Comparison of ENCODE assay signal across 28 mouse cellular contexts in genomic region chr16:71062754-71063153, GRCm38 (mm10).
DNase-seq lines count a peak whose midpoint lies in the region; ATAC-seq and TF ChIP-seq lines count a peak whose summit lies in the region.
"Had no signal": no experiment of that assay in that cellular context is flagged by ENCODE, and none has a peak within 500 bp of the region (broad histone marks: within the 10 kb centered on the region; RNA-seq: fewer than 3 reads in every experiment).

No protein-coding gene starts in this region.

- no peak overlapping the region for H3K27ac ChIP-seq in forebrain, embryonic 12.5 days
- H3K27ac ChIP-seq in forebrain, embryonic 15.5 days (replicated peaks), result no peak overlapping the region
- H3K27ac ChIP-seq in neural tube, embryonic 13.5 days (replicated peaks), result peak overlapping the region; percentile 42; the same call in 1 of the 2 replicates
- no peak overlapping the region for H3K27ac ChIP-seq in forebrain, postnatal 0 days (ENCODE audit: low read depth, low read length)
- H3K27ac ChIP-seq: embryonic facial prominence, embryonic 13.5 days; heart, embryonic 13.5 days; hindbrain, embryonic 12.5 days; layer of hippocampus, adult 2 months; limb, embryonic 13.5 days; liver, embryonic 12.5 days had no signal

- no peaks in the 10 kb centered on the region for H3K36me3 ChIP-seq in forebrain, embryonic 12.5 days (replicated peaks)
- no peaks in the 10 kb centered on the region for H3K36me3 ChIP-seq in forebrain, embryonic 15.5 days
- no peaks in the 10 kb centered on the region for H3K36me3 ChIP-seq in neural tube, embryonic 13.5 days
- H3K36me3 ChIP-seq in forebrain, postnatal 0 days (ENCODE audit: insufficient read depth), result no peaks in the 10 kb centered on the region
- H3K36me3 ChIP-seq: embryonic facial prominence, embryonic 13.5 days; heart, embryonic 13.5 days; hindbrain, embryonic 12.5 days; limb, embryonic 13.5 days; liver, embryonic 12.5 days had no signal

- no peak for DNase-seq in neural tube, embryonic 10.5 days (ENCODE audit: extremely low spot score, low spot score)
- DNase-seq in forebrain, postnatal 0 days, result no peak
- no peak for DNase-seq in kidney, adult 8-10 months
- no peak for DNase-seq in left cerebral cortex, adult 8-10 months (ENCODE audit: low spot score in 2 of 2)
- DNase-seq: adrenal gland, adult 8-10 months; cerebellum, adult 2 months; cerebellum, postnatal 36 days; gastrocnemius, postnatal 14 days; heart, adult 18-20 months; heart, postnatal 14 days; kidney, adult 11 months; kidney, postnatal 14 days; lung, adult 18-20 months; lung, postnatal 10 days; right cerebral cortex, adult 18-20 months; right cerebral cortex, postnatal 4 days; thymus, postnatal 14 days had no signal

- H3K4me3 ChIP-seq in forebrain, embryonic 12.5 days (replicated peaks), result no peak overlapping the region
- H3K4me3 ChIP-seq in forebrain, embryonic 15.5 days, result no peak overlapping the region
- H3K4me3 ChIP-seq in neural tube, embryonic 13.5 days, result no peak overlapping the region
- H3K4me3 ChIP-seq in forebrain, postnatal 0 days (ENCODE audit: low read depth, low read length), result no peak overlapping the region
- H3K4me3 ChIP-seq: embryonic facial prominence, embryonic 13.5 days; heart, embryonic 13.5 days; hindbrain, embryonic 12.5 days; layer of hippocampus, adult 2 months; limb, embryonic 13.5 days; liver, embryonic 12.5 days had no signal

- H3K4me2 ChIP-seq in forebrain, embryonic 12.5 days, result no peak overlapping the region
- H3K4me2 ChIP-seq in forebrain, embryonic 15.5 days (replicated peaks), result no peak overlapping the region
- no peak overlapping the region for H3K4me2 ChIP-seq in neural tube, embryonic 13.5 days
- H3K4me2 ChIP-seq in forebrain, postnatal 0 days (ENCODE audit: low read depth), result no peak overlapping the region
- H3K4me2 ChIP-seq: embryonic facial prominence, embryonic 13.5 days; heart, embryonic 13.5 days; hindbrain, embryonic 12.5 days; limb, embryonic 13.5 days; liver, embryonic 12.5 days; midbrain, embryonic 11.5 days had no signal

- H3K27me3 ChIP-seq in forebrain, embryonic 12.5 days, result no peaks in the 10 kb centered on the region
- H3K27me3 ChIP-seq in forebrain, embryonic 15.5 days, result no peaks in the 10 kb centered on the region
- H3K27me3 ChIP-seq in neural tube, embryonic 13.5 days, result no peaks in the 10 kb centered on the region
- no peaks in the 10 kb centered on the region for H3K27me3 ChIP-seq in forebrain, postnatal 0 days (ENCODE audit: insufficient read depth, low read length)
- H3K27me3 ChIP-seq: embryonic facial prominence, embryonic 13.5 days; heart, embryonic 13.5 days; hindbrain, embryonic 12.5 days; limb, embryonic 13.5 days; liver, embryonic 12.5 days; Patski had no signal

- no peaks in the 10 kb centered on the region for H3K4me1 ChIP-seq in forebrain, embryonic 12.5 days
- H3K4me1 ChIP-seq in forebrain, embryonic 15.5 days, result peaks cover 5% of the 10 kb centered on the region; the same call in 1 of the 2 replicates
- H3K4me1 ChIP-seq in neural tube, embryonic 13.5 days (replicated peaks), result peaks cover 13% of the 10 kb centered on the region; the same call in 1 of the 2 replicates
- H3K4me1 ChIP-seq in forebrain, postnatal 0 days (ENCODE audit: insufficient read depth), result no peaks in the 10 kb centered on the region
- H3K4me1 ChIP-seq: heart, embryonic 13.5 days; hindbrain, embryonic 12.5 days; liver, embryonic 12.5 days had no signal

- WGBS in forebrain, embryonic 12.5 days, result 58% methylated on average over 3 of the region's 3 CpGs
- WGBS in forebrain, embryonic 15.5 days, result 60% methylated on average over 3 of the region's 3 CpGs
- 58% methylated on average over 3 of the region's 3 CpGs for WGBS in neural tube, embryonic 13.5 days
- WGBS in forebrain, postnatal 0 days, result 43% methylated on average over 3 of the region's 3 CpGs

- no peaks in the 10 kb centered on the region for H3K9me3 ChIP-seq in forebrain, embryonic 12.5 days
- H3K9me3 ChIP-seq in forebrain, embryonic 15.5 days, result no peaks in the 10 kb centered on the region
- no peaks in the 10 kb centered on the region for H3K9me3 ChIP-seq in neural tube, embryonic 13.5 days
- no peaks in the 10 kb centered on the region for H3K9me3 ChIP-seq in forebrain, postnatal 0 days (ENCODE audit: low read length)
- H3K9me3 ChIP-seq: embryonic facial prominence, embryonic 13.5 days; heart, embryonic 13.5 days; hindbrain, embryonic 12.5 days; limb, embryonic 13.5 days; liver, embryonic 12.5 days had no signal

- no peak for TF ChIP-seq CTCF in forebrain, postnatal 0 days (IDR thresholded peaks at IDR 0.05; ENCODE audit: low read depth)

- H3K9ac ChIP-seq in forebrain, embryonic 12.5 days, result no peak overlapping the region
- H3K9ac ChIP-seq in forebrain, embryonic 15.5 days (replicated peaks), result no peak overlapping the region
- no peak overlapping the region for H3K9ac ChIP-seq in neural tube, embryonic 13.5 days
- no peak overlapping the region for H3K9ac ChIP-seq in forebrain, postnatal 0 days
- H3K9ac ChIP-seq: embryonic facial prominence, embryonic 13.5 days; heart, embryonic 13.5 days; hindbrain, embryonic 12.5 days; limb, embryonic 13.5 days; liver, embryonic 12.5 days had no signal

- ATAC-seq in forebrain, embryonic 12.5 days (ENCODE audit: low FRiP score), result peak; percentile 36; the same call in 1 of the 2 replicates
- no peak for ATAC-seq in forebrain, embryonic 15.5 days (replicated peaks)
- ATAC-seq in neural tube, embryonic 13.5 days (ENCODE audit: low read depth), result no peak
- ATAC-seq in forebrain, postnatal 0 days, result peak; percentile 71
- ATAC-seq: liver, embryonic 12.5 days; Patski had no signal

Comparison
In these comparisons a context has a peak if more than half of its experiments do, and no peak if none do; other contexts are left out.
1. ATAC-seq: peak in forebrain, embryonic 12.5 days (single experiment) and forebrain, postnatal 0 days (single experiment); none in forebrain, embryonic 15.5 days (single experiment) and neural tube, embryonic 13.5 days (single experiment).